Mouse (Mus musculus): Measurements from ENCODE around the gene Lgals9.

GRCm38 (mm10) chr11:78980083-78980634 lies 4.6 kb downstream of the Lgals9 start:
- TF ChIP-seq POLR2A (IDR thresholded peaks at IDR 0.05; ENCODE audit: low read depth, low read length) (no peak), CTCF (IDR thresholded peaks at IDR 0.05; ENCODE audit: extremely low read depth, insufficient read depth, insufficient read length, insufficient replicate concordance) (no peak)
